Mouse (Mus musculus) spleen, postnatal 36 days (tissue): ENCODE measurements around the gene Brd3.
"Not testable (repeated sequence)": the region's sequence is repeated elsewhere in the genome, so short reads cannot be mapped to it uniquely, and the experiment has no call there.

Experiments used
- DNase-seq, 2 experiments: peaks; one replicate each; pipeline ENCODE4 v3.0.0; 2022; ENCODE audit warnings: low spot score in 2 of 2, mixed read lengths in 1 of 2

The Brd3 gene

DNA sequence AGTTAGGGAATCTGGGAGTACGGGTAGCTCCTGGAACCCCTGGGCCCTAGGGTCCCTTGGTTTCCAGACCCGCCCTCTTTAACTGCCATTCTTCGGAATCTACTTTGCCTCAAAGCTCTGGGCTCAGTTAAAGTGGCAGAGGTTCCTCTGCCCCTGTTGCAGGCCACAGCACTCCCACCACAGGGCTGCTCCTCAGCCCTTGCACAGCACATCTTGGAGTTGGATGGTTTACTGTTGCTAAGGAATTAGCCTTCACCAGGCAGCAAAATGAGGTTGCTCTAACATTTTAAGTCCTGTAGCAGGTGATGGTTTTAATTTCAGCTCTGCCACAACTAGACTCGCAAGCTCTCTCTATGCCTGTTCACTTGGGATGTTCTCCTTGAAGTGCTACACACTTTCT lies at the start of gene Brd3:
Brd3 (minus strand) TSS at position 101 of the 400 bp plus-strand sequence.
- DNase-seq = no peak

- no peak for DNase-seq
Observed at GRCm38 (mm10) chr2:27556921-27557320, 49.5 kb upstream of the Brd3 start.

DNA sequence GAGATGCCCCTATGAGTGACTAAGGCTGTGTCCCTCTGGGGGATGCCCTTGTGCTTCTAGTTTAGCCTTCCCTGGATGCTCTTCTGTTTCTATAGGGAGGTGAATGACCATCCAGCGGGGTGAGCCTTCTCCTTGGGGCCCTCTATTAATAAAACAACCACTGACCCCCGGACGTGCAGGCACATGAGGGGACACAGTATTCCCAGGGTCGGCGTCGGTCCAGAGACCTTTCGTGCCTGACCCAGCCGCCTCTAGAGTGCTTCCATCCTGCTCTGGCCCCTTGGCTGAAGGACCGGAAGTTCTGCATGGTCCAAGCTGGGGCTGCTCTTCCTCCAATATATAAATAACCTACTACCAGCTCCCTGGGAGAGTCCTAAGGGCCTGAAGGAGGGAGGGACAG lies 46.8 kb upstream of the Brd3 start:
- DNase-seq = no peak

GRCm38 (mm10) chr2:27552620-27553287 lies 45.3 kb upstream of the Brd3 start:
- peak in 1 of 2 experiments; percentile 30 for DNase-seq

DNA sequence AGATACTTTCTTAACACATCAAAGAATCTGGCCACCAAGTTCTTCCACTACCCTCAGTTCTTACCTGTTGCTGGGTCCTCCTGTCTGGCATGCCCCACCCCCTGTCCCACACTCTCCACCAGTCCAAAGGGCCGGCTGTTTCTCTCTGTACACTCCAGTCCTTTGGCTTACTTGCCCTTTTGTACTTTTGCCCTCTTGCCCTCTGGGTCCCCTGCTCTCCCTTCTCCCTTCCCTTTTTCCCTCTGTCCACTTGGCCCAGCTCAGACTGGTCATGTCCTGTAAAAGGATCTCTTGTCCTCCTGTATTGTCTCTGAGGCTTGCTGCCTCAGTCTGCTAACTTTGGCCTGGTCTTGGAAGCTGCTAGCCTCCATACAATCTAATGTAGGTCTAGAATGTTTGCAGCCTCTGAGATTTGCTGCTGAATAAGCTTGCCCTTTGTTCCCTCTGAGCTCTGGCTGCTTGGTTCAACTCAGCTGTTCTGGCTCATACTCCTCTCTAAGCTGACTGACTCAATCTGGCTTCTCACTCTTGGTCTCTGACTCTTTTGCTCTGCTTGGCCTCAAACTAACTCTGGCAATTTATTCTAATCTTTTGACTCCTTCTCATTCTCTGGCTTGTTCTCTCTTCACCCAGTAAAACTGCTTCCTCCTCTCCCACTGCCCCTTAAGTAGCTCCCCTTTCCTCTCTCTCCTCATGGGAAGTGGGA lies 41.4 kb upstream of the Brd3 start:
- no peak for DNase-seq

- DNase-seq = no peak
Observed at GRCm38 (mm10) chr2:27547986-27548385, 40.5 kb upstream of the Brd3 start.

- DNase-seq = no peak
Observed at GRCm38 (mm10) chr2:27547326-27547725, 39.9 kb upstream of the Brd3 start.

DNA sequence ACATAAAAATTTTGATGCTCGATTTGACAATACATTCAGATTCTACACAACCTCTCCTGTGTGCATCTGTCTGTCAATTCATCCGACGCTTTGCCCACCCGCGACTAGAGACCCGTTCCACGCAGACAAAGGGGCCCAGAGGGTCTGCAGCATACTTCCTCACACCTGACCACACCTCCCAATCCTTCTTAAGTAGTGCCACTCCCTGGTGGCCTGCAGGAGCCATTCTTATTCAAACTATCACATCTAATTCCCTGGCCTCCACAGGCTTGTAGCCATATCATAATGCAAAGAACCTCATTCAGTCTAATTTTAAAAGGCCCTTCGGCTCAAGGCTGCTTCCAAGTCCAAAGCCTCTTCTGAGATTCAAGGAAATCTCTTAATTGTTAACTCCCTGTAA lies 38.6 kb upstream of the Brd3 start:
- DNase-seq = not testable (repeated sequence)

GRCm38 (mm10) chr2:27545517-27545916 lies 38.1 kb upstream of the Brd3 start:
- not testable (repeated sequence) for DNase-seq

GRCm38 (mm10) chr2:27544613-27545012 lies 37.2 kb upstream of the Brd3 start:
- DNase-seq = no peak

GRCm38 (mm10) chr2:27541225-27541624 lies 33.8 kb upstream of the Brd3 start:
- no peak for DNase-seq

DNA sequence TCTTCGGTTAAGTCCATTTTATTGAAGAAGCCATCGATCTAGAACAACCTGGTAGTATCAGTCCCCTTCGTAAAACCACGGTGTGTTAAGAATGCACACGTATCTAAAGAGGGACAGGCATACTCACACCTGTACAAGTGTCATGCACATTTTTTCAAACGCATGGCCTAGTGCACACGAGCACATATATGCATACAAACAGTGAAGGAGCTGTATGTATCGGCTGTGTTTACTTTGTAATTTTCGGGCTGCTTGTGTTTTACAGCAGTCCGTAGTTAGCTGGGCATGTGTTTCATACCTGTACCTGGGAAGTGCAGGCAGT lies 33.0 kb upstream of the Brd3 start:
- DNase-seq = no peak

GRCm38 (mm10) chr2:27539772-27540514 lies 32.5 kb upstream of the Brd3 start:
- peak; percentile 91 to 92 for DNase-seq

DNA sequence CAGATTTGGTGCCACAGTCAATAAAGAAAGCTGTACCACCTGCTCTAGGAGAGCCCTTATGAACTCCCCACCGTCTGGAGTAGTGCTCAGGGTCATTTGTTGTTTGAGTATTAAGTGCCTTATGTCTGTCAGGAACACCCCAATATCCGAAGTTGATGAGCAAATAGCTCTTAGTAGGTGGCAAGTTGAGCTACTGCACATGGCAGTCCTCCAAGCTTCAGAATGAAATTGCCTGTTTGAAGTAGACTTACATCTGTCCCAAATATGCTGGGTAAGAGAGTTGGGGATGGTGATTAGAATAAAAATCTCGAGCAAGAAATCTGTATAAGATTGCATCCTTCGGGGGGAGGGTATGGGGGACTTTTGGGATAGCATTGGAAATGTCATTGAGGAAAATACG lies 31.9 kb upstream of the Brd3 start:
- DNase-seq = no peak

DNA sequence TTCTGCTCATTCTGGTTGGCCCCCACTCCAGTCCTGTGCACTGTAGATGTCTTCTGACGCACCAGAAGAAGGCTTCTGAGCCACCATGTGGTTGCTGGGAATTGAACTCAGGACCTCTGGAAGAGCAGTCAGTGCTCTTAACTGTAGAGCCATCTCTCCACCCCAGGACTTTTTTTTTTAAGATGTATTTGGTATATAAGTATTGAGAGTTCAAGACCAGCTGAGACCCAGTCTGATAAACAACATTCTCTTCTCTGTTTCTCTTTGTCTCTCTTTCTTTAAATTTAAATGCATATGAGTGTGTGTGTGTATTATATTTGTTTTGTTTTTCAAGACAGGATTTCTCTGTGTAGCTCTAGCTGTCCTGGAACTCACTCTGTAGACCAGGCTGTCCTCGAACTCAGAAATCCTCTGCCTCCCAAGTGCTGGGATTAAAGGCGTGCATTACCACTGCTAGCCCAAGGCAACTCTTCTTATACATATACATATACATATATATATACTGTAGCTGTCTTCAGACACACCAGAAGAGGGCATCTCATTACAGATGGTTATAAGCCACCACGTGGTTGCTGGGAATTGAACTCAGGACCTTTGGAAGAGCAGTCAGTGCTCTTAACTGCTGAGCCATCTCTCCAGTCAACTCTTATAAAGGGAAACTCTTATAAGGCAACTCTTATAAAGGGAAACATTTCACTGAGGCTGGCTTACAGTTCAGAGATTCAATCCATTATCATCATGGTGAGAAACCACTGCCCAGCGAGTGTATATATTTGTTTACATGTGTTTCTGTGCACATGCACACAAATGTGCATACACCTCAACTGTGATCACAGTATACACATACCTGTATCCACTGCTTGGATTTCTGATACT lies 31.2 kb upstream of the Brd3 start:
- DNase-seq = not testable (repeated sequence)

- no peak for DNase-seq
Observed at GRCm38 (mm10) chr2:27518283-27518682, 10.8 kb upstream of the Brd3 start.

GRCm38 (mm10) chr2:27516289-27516688 lies 8.8 kb upstream of the Brd3 start:
- DNase-seq = no peak

DNA sequence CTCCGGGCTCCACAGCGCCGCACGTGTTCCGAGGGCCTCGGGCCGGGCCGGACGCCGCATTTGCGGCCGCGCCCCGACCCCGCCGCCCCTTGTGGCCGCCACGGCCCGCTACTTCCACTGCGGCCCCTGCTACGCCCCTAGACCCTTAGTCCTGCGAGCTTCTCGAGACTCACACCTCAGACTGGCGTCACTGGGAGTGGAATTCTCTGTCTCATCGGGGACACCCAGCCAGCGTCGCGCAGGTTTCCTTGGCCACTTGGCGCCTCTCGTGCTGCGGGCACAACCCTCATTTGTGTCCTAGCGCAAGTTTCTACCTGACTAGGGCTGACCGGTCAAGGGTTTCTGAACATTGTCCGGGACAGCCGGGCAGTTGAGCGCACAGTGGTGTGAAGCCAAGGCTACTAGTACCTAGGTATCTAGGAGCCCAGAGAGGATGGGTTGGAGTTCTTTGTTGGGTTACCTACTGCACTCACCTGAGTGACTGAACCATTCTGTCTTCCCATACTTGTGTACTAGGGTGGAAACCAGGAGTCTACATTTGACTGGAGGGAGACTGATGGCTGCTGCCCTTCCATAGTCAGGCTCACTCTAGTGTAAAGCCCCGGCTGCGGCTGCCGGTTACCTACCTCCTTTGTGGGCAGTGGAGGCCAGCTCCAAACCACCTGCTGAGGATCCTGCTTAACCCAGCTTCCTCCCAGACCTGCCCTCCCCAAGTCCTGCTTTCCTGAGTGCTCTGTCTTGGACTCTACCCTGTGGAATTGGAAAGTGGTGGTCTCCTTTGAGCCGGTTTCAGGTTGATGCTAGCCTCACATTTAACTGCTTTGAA lies 8.1 kb upstream of the Brd3 start:
- peak in 1 of 2 experiments; percentile 6 for DNase-seq

DNA sequence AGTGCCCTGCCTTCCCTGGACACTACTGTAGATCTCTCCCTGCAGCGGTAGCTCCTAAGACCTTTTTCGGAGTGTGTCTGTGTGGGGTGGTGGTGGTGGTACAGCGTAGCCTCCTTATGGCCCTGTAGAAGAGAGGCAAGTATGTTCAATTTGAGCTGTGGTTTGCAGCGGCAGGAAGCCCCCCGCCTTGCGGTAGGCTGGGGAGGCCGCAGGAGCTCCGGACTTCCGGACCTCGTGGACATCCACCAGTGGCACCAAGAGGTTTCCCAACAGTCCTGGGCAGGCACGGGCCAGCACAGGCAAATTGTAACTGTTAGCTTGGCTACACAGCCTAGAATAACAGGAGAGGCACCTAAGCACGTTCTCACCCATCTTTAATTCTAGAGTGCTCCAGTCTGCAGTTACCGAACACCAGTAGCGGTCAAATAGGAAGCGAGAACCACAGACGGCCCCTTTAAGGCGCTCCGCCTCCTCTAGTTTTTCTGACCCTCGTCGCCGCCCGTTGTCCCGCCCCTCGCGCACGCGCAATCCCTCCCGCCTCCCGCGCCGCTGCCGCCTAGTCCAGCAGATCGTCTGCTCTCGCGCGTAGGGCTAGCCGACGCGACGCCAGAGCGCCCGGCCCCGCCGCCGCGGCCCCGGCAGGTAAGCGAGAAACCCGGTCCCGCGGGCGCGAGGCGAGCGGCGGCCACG lies 7.3 kb upstream of the Brd3 start, which contains the start of gene Wdr5:
Wdr5 (plus strand) TSS at position 519 of the 690 bp plus-strand sequence.
- DNase-seq = peak; percentile 93 to 95

DNA sequence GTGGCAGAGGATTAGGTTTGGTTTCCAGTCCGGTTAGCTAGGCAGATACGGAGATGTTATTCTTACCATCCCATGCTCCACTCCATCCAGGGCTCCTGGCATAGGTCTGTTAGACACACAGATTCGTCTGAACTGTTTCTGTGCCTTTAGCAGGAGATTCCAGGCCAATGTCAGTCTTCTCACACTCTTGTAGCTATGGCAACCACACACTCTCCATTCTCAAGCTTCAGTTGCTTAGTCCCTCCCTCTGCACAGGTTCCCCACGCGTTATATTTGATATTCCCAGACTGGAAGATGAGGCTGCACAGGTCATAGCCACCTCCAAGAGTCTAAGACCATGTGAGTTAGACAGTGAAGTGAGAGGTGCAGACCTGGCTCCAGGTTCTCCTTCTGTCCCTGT lies 6.4 kb upstream of the Brd3 start:
- DNase-seq = no peak
